Mouse (Mus musculus): Measurements from ENCODE around the gene Kctd18.

Kctd18 gene

GRCm38 (mm10) chr1:57991277-57991676, 27.5 kb downstream of the Kctd18 start:
- DNase-seq (ENCODE audit: inconsistent ontology term) = no peak

- peak; percentile 96 for DNase-seq (ENCODE audit: inconsistent ontology term)
Observed at GRCm38 (mm10) chr1:57989052-57989600, 29.6 kb downstream of the Kctd18 start.

- DNase-seq (ENCODE audit: inconsistent ontology term) = no peak
Observed at GRCm38 (mm10) chr1:57976860-57977259, 41.9 kb downstream of the Kctd18 start.

- no peak for DNase-seq (ENCODE audit: inconsistent ontology term)
Observed at GRCm38 (mm10) chr1:57971588-57971987, 47.2 kb downstream of the Kctd18 start.

GRCm38 (mm10) chr1:57969327-57970271, 49.2 kb downstream of the Kctd18 start:
- DNase-seq (ENCODE audit: inconsistent ontology term) = peak; percentile 98

GRCm38 (mm10) chr1:57955774-57956173, 63.0 kb downstream of the Kctd18 start:
- DNase-seq (ENCODE audit: inconsistent ontology term) = no peak

GRCm38 (mm10) chr1:57954376-57954765, 64.4 kb downstream of the Kctd18 start:
- DNase-seq (ENCODE audit: inconsistent ontology term) = no peak

- no peak for DNase-seq (ENCODE audit: inconsistent ontology term)
Observed at GRCm38 (mm10) chr1:57953586-57954375, 65.0 kb downstream of the Kctd18 start.

- DNase-seq (ENCODE audit: inconsistent ontology term) = no peak
Observed at GRCm38 (mm10) chr1:57952509-57952908, 66.2 kb downstream of the Kctd18 start.

GRCm38 (mm10) chr1:57949716-57950115, 69.0 kb downstream of the Kctd18 start:
- no peak for DNase-seq (ENCODE audit: inconsistent ontology term)

- no peak for DNase-seq (ENCODE audit: inconsistent ontology term)
Observed at GRCm38 (mm10) chr1:57949195-57949594, 69.6 kb downstream of the Kctd18 start.

GRCm38 (mm10) chr1:57947552-57948347, 71.0 kb downstream of the Kctd18 start:
- DNase-seq (ENCODE audit: inconsistent ontology term) = peak; percentile 55

GRCm38 (mm10) chr1:57942215-57942614, 76.5 kb downstream of the Kctd18 start:
- DNase-seq (ENCODE audit: inconsistent ontology term) = no peak

- DNase-seq (ENCODE audit: inconsistent ontology term) = no peak
Observed at GRCm38 (mm10) chr1:57941734-57942133, 77.0 kb downstream of the Kctd18 start.

- no peak for DNase-seq (ENCODE audit: inconsistent ontology term)
Observed at GRCm38 (mm10) chr1:57941095-57941494, 77.7 kb downstream of the Kctd18 start.

GRCm38 (mm10) chr1:57940691-57941090, 78.1 kb downstream of the Kctd18 start:
- no peak for DNase-seq (ENCODE audit: inconsistent ontology term)

- no peak for DNase-seq (ENCODE audit: inconsistent ontology term)
Observed at GRCm38 (mm10) chr1:57934287-57934686, 84.5 kb downstream of the Kctd18 start.

- DNase-seq (ENCODE audit: inconsistent ontology term) = no peak
Observed at GRCm38 (mm10) chr1:57918567-57918966, 100.2 kb downstream of the Kctd18 start.

GRCm38 (mm10) chr1:57917342-57917741, 101.4 kb downstream of the Kctd18 start:
- no peak for DNase-seq (ENCODE audit: inconsistent ontology term)

GRCm38 (mm10) chr1:57911561-57911960, 107.2 kb downstream of the Kctd18 start:
- DNase-seq (ENCODE audit: inconsistent ontology term) = no peak

GRCm38 (mm10) chr1:57906312-57906711, 112.4 kb downstream of the Kctd18 start:
- no peak for DNase-seq (ENCODE audit: inconsistent ontology term)
